ENCODE assay signal across 9 mouse cellular contexts in genomic region chr2:30712841-30713401, GRCm38 (mm10).
DNase-seq lines count a peak whose midpoint lies in the region; ATAC-seq and TF ChIP-seq lines count a peak whose summit lies in the region.
"Had no signal": no experiment of that assay in that cellular context is flagged by ENCODE, and none has a peak within 500 bp of the region (broad histone marks: within the 10 kb centered on the region; RNA-seq: fewer than 3 reads in every experiment).

No protein-coding gene starts in this region.

- intact Hi-C loops in left cerebral cortex, postnatal 4 days (cut with DNase I): loop anchor here (10.0 kb wide), 1 partner anchor 238 kb away; the partner anchor contains the start of gene Ier5l

- TF ChIP-seq POLR2A in cerebellum, adult 2 months (IDR thresholded peaks at IDR 0.05; ENCODE audit: borderline replicate concordance, insufficient read depth, low read length): no peak

- ATAC-seq in heart, embryonic 11.5 days (replicated peaks; ENCODE audit: insufficient number of reproducible peaks, low FRiP score, low TSS enrichment): no peak
- no peak for ATAC-seq in midbrain, embryonic 12.5 days (ENCODE audit: low FRiP score, low read depth)
- no peak for ATAC-seq in frontal cortex, adult (ENCODE audit: low TSS enrichment)

- peaks cover 36% of the 10 kb centered on the region for H3K4me1 ChIP-seq in cerebellum, adult 2 months (ENCODE audit: control insufficient read depth, insufficient read depth, low read length)
- H3K4me1 ChIP-seq in heart, embryonic 11.5 days (ENCODE audit: control insufficient read depth, insufficient read depth, low read length): peaks cover 57% of the 10 kb centered on the region
- H3K4me1 ChIP-seq in midbrain, embryonic 12.5 days: peaks cover 74% of the 10 kb centered on the region

- 71% methylated on average over 9 of the region's 9 CpGs for WGBS in cerebellum, adult 2 months
- WGBS in heart, embryonic 11.5 days (ENCODE audit: insufficient replicate concordance): 56% methylated on average over 9 of the region's 9 CpGs
- 65% methylated on average over 9 of the region's 9 CpGs for WGBS in midbrain, embryonic 12.5 days

- peak; percentile 49 for DNase-seq in kidney, postnatal 10 days
- DNase-seq in kidney, adult 8-10 months: no peak
- peak; percentile 42 to 46 for DNase-seq in cerebellum, adult 2 months
- DNase-seq in ovary, postnatal 36 days (ENCODE audit: low spot score): no peak
- DNase-seq in left cerebral cortex, postnatal 4 days: no peak

- no peak overlapping the region for H3K4me3 ChIP-seq in cerebellum, adult 2 months (replicated peaks; ENCODE audit: insufficient read depth, low read depth, low read length)
- H3K4me3 ChIP-seq in heart, embryonic 11.5 days (ENCODE audit: low read depth, low read length): no peak overlapping the region
- no peak overlapping the region for H3K4me3 ChIP-seq in midbrain, embryonic 12.5 days

- TF ChIP-seq CTCF in cerebellum, adult 2 months (IDR thresholded peaks at IDR 0.05; ENCODE audit: borderline replicate concordance, insufficient read depth, low read depth, low read length): no peak

- H3K36me3 ChIP-seq in heart, embryonic 11.5 days (ENCODE audit: control insufficient read depth, insufficient read depth, low read length): no peaks in the 10 kb centered on the region
- H3K36me3 ChIP-seq in midbrain, embryonic 12.5 days: no peaks in the 10 kb centered on the region

- no peak overlapping the region for H3K4me2 ChIP-seq in heart, embryonic 11.5 days
- H3K4me2 ChIP-seq in midbrain, embryonic 12.5 days (replicated peaks): no peak overlapping the region

- peak overlapping the region; percentile 95 for H3K27ac ChIP-seq in cerebellum, adult 2 months (ENCODE audit: insufficient read depth, low read length)
- peak overlapping the region; percentile 91; the same call in 1 of the 2 replicates for H3K27ac ChIP-seq in heart, embryonic 11.5 days (ENCODE audit: low read depth, low read length)
- peak overlapping the region; percentile 98 for H3K27ac ChIP-seq in midbrain, embryonic 12.5 days (replicated peaks)
- H3K27ac ChIP-seq: liver, embryonic 14.5 days had no signal

- H3K27me3 ChIP-seq in cerebellum, adult 2 months (ENCODE audit: control insufficient read depth, insufficient read depth, low read length): no peaks in the 10 kb centered on the region
- no peaks in the 10 kb centered on the region for H3K27me3 ChIP-seq in heart, embryonic 11.5 days (ENCODE audit: control insufficient read depth, insufficient read depth, low read length)
- no peaks in the 10 kb centered on the region for H3K27me3 ChIP-seq in midbrain, embryonic 12.5 days

- no peaks in the 10 kb centered on the region for H3K9me3 ChIP-seq in heart, embryonic 11.5 days (replicated peaks; ENCODE audit: control insufficient read depth, low read length)
- H3K9me3 ChIP-seq in midbrain, embryonic 12.5 days: no peaks in the 10 kb centered on the region

- H3K9ac ChIP-seq in heart, embryonic 11.5 days (ENCODE audit: low read depth, low read length): no peak overlapping the region
- H3K9ac ChIP-seq in midbrain, embryonic 12.5 days (replicated peaks): no peak overlapping the region
- H3K9ac ChIP-seq: liver, embryonic 14.5 days had no signal

Comparison
In these comparisons a context has a peak if more than half of its experiments do, and no peak if none do; other contexts are left out.
1. DNase-seq: peak in kidney, postnatal 10 days (single experiment) and cerebellum, adult 2 months (2 of 2); none in kidney, adult 8-10 months (0 of 2), ovary, postnatal 36 days (single experiment) and left cerebral cortex, postnatal 4 days (single experiment).
2. Peak in every context shown above with its lines, with median percentiles within 50 percentile points of each other: H3K27ac ChIP-seq.